Mouse (Mus musculus): ENCODE results near the gene Olfr867.
A peak's percentile ranks its signal among the peaks of the same experiment; 100 is the strongest.

Olfr867 gene

DNA sequence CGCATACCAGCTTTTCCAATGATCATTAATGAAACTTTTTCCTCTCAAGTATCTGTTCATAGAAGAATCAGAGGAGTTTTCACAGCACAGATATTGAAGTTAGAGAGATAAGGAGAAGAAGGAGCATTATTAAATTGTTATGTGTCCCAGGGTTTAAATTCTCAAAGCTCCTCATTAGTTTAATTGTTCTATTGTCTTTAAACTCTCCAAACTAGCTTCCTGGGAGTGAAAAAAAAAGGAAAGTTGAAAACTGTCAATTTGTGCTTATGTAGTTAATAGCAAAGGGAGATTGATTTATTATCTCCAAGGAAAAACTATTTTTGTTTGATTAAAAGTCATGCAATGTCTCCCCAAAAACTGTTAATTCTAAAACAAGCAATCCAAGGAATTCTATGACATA is at the start of gene Olfr867:
TSS of gene Olfr867 (minus strand) at position 101 of the 400 bp plus-strand sequence.
- no peak for DNase-seq (ENCODE audit: low read depth, low spot score)

GRCm38 (mm10) chr9:20098326-20098725 is 41.0 kb upstream of the Olfr867 start, which contains the start of gene Olfr868:
Olfr868 (plus strand) TSS chr9:20098626.
- no peak for DNase-seq (ENCODE audit: low read depth, low spot score)

DNA sequence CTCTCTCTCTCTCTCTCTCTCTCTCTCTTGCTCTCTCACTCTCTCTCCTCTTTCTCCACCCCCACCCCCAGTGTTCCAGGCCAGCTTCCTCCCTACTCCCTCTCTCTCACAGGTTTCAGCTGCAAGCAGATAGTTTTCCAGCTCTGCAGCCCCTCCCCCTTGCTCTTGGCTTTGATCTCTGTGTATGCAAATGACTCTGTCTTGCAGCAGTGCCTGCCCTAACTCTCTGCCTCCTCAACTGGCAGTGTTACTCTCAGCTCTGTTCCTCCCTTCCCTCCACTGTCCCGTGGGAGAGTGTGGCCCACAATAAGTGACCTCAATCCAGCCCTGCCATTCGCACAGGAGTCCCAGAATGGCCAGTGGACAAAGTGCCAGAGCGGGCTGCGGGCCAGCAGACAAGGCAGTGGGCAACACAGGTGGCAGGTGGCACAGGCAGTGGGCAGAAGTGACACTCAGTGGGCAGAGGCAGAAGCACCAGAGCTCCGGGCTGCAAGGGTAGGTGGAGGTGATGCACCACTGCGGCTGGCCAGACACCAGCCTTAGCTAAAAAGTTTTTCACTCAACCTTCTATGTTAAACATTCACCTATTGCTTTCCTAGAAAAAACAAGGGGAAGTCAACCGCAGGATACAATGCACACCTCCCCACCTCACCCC is 16.3 kb upstream of the Olfr867 start:
- peak; percentile 78 for DNase-seq (ENCODE audit: low read depth, low spot score)

- DNase-seq (ENCODE audit: low read depth, low spot score): peak; percentile 82
These were observed 13.9 kb upstream of the Olfr867 start for GRCm38 (mm10) chr9:20071291-20071690.

DNA sequence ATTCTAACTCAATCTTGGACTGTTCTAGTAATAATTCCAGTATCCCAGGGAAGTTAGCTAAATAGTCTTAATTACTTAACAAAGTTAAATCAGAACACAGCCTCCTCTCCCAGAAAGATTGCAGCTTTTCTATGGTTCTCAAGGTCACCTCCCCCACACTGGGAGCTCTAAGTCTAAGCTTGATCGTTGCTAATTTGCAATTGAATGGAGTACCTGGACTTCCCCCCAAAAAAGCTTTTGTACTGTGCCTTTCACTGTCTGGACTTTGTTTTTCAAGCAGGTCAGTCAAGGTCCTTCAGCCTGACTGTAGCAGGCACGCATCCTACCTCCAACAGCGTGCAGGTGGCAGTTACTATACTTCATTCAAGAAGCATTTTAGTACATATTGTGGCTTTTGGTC is 12.9 kb upstream of the Olfr867 start:
- peak; percentile 93 for DNase-seq (ENCODE audit: low read depth, low spot score)

GRCm38 (mm10) chr9:20047964-20048363 is 9.4 kb downstream of the Olfr867 start:
- peak; percentile 55 for DNase-seq (ENCODE audit: low read depth, low spot score)

- no peak for DNase-seq (ENCODE audit: low read depth, low spot score)
These were observed 29.4 kb downstream of the Olfr867 start, which contains the start of gene Olfr866 for GRCm38 (mm10) chr9:20027935-20028334. Olfr866 (minus strand) TSS chr9:20028035.

Measured in R1 (cell line).